21 mouse cellular contexts compared by ENCODE assay signal in genomic region chr2:167482681-167483080, GRCm38 (mm10). TPM values are rescaled to one million over a fixed set of nuclear protein-coding genes. Genes with fewer than 3 reads are reported as not detected.
DNase-seq lines count a peak whose midpoint lies in the region; ATAC-seq and TF ChIP-seq lines count a peak whose summit lies in the region.
"Had no signal": no experiment of that assay in that cellular context is flagged by ENCODE, and none has a peak within 500 bp of the region (broad histone marks: within the 10 kb centered on the region; RNA-seq: fewer than 3 reads in every experiment).

No protein-coding gene starts in this region.

- TF ChIP-seq CTCF in midbrain, postnatal 0 days (IDR thresholded peaks at IDR 0.05): no peak
- TF ChIP-seq CTCF in stomach, postnatal 0 days (IDR thresholded peaks at IDR 0.05; ENCODE audit: low read depth): no peak

- no peaks in the 10 kb centered on the region for H3K4me1 ChIP-seq in midbrain, postnatal 0 days (ENCODE audit: insufficient read depth, low read length)
- H3K4me1 ChIP-seq in midbrain, embryonic 15.5 days: 0 out of 2 replicates have a peak, but pooled peaks cover 3% of the 10 kb centered on the region
- H3K4me1 ChIP-seq in stomach, postnatal 0 days (replicated peaks; ENCODE audit: control insufficient read depth, insufficient read depth): no peaks in the 10 kb centered on the region
- H3K4me1 ChIP-seq in midbrain, embryonic 10.5 days: no peaks in the 10 kb centered on the region
- H3K4me1 ChIP-seq: lung, embryonic 15.5 days had no signal

- DNase-seq in cerebellum, adult 9-10 months: peak; percentile 76
- DNase-seq in midbrain, postnatal 0 days (ENCODE audit: low spot score): peak; percentile 45
- DNase-seq in cerebellum, postnatal 14 days: peak; percentile 70 to 79
- no peak for DNase-seq in stomach, postnatal 0 days (ENCODE audit: low spot score)
- no peak for DNase-seq in midbrain, embryonic 10.5 days (ENCODE audit: low spot score)
- DNase-seq: adrenal gland, postnatal 25 days; gastrocnemius, postnatal 36 days; heart, postnatal 14 days; lung, postnatal 36 days; midbrain, embryonic 14.5 days had no signal

- WGBS in midbrain, postnatal 0 days: 83% methylated on average over 4 of the region's 4 CpGs
- WGBS in midbrain, embryonic 15.5 days: 83% methylated on average over 4 of the region's 4 CpGs
- 79% methylated on average over 4 of the region's 4 CpGs for WGBS in stomach, postnatal 0 days
- 93% methylated on average over 4 of the region's 4 CpGs for WGBS in midbrain, embryonic 10.5 days

- H3K4me2 ChIP-seq in midbrain, postnatal 0 days (ENCODE audit: low read depth, low read length, poor library complexity, severe bottlenecking): no peak overlapping the region
- no peak overlapping the region for H3K4me2 ChIP-seq in midbrain, embryonic 15.5 days
- no peak overlapping the region for H3K4me2 ChIP-seq in stomach, postnatal 0 days (replicated peaks; ENCODE audit: low read depth)
- H3K4me2 ChIP-seq: forebrain, embryonic 13.5 days; heart, embryonic 13.5 days; limb, embryonic 15.5 days; liver, embryonic 15.5 days; lung, embryonic 15.5 days; neural tube, embryonic 13.5 days had no signal

- no peak overlapping the region for H3K27ac ChIP-seq in midbrain, postnatal 0 days (ENCODE audit: low read depth, low read length)
- H3K27ac ChIP-seq in midbrain, embryonic 15.5 days: no peak overlapping the region
- no peak overlapping the region for H3K27ac ChIP-seq in stomach, postnatal 0 days (replicated peaks)
- H3K27ac ChIP-seq in midbrain, embryonic 10.5 days (replicated peaks): no peak overlapping the region
- H3K27ac ChIP-seq: forebrain, embryonic 13.5 days; heart, adult 2 months; heart, embryonic 13.5 days; limb, embryonic 15.5 days; liver, embryonic 15.5 days; lung, embryonic 15.5 days; neural tube, embryonic 13.5 days had no signal

- ATAC-seq in cerebellum, adult (ENCODE audit: insufficient number of reproducible peaks, low FRiP score, low TSS enrichment): no peak
- ATAC-seq in midbrain, postnatal 0 days (ENCODE audit: low FRiP score): no peak
- no peak for ATAC-seq in midbrain, embryonic 15.5 days (replicated peaks)
- no peak for ATAC-seq in stomach, postnatal 0 days (ENCODE audit: low FRiP score, low TSS enrichment)
- ATAC-seq: forebrain, embryonic 13.5 days had no signal

- peaks cover 28% of the 10 kb centered on the region for H3K36me3 ChIP-seq in midbrain, postnatal 0 days (ENCODE audit: insufficient read depth, low read length)
- H3K36me3 ChIP-seq in midbrain, embryonic 15.5 days (replicated peaks): peaks cover 21% of the 10 kb centered on the region
- peaks cover 12% of the 10 kb centered on the region for H3K36me3 ChIP-seq in stomach, postnatal 0 days (ENCODE audit: control insufficient read depth, insufficient read depth, low read length)
- peaks cover 60% of the 10 kb centered on the region for H3K36me3 ChIP-seq in midbrain, embryonic 10.5 days

- TF ChIP-seq EP300 in stomach, postnatal 0 days (optimal IDR thresholded peaks at IDR 0.05): no peak

- H3K4me3 ChIP-seq in midbrain, postnatal 0 days (ENCODE audit: low read depth, low read length): no peak overlapping the region
- H3K4me3 ChIP-seq in midbrain, embryonic 15.5 days: no peak overlapping the region
- H3K4me3 ChIP-seq in stomach, postnatal 0 days (ENCODE audit: low read depth, low read length): no peak overlapping the region
- H3K4me3 ChIP-seq in midbrain, embryonic 10.5 days: no peak overlapping the region
- H3K4me3 ChIP-seq: forebrain, embryonic 13.5 days; heart, adult 2 months; heart, embryonic 13.5 days; limb, embryonic 15.5 days; liver, embryonic 15.5 days; lung, embryonic 15.5 days; myocyte; neural tube, embryonic 13.5 days had no signal

- H3K9ac ChIP-seq in midbrain, postnatal 0 days (replicated peaks; ENCODE audit: low read length, poor library complexity, severe bottlenecking): no peak overlapping the region
- no peak overlapping the region for H3K9ac ChIP-seq in midbrain, embryonic 15.5 days
- no peak overlapping the region for H3K9ac ChIP-seq in stomach, postnatal 0 days (ENCODE audit: low read length)
- H3K9ac ChIP-seq: forebrain, embryonic 13.5 days; heart, embryonic 13.5 days; limb, embryonic 15.5 days; liver, embryonic 15.5 days; lung, embryonic 15.5 days; neural tube, embryonic 13.5 days had no signal

- no peaks in the 10 kb centered on the region for H3K27me3 ChIP-seq in midbrain, postnatal 0 days (ENCODE audit: insufficient read depth, low read length)
- H3K27me3 ChIP-seq in midbrain, embryonic 15.5 days (replicated peaks): no peaks in the 10 kb centered on the region
- no peaks in the 10 kb centered on the region for H3K27me3 ChIP-seq in stomach, postnatal 0 days (ENCODE audit: control insufficient read depth, insufficient read depth, low read length)
- H3K27me3 ChIP-seq in midbrain, embryonic 10.5 days (ENCODE audit: low read depth, poor library complexity, severe bottlenecking): no peaks in the 10 kb centered on the region
- H3K27me3 ChIP-seq: forebrain, embryonic 13.5 days; heart, embryonic 13.5 days; limb, embryonic 15.5 days; liver, embryonic 15.5 days; lung, embryonic 15.5 days; megakaryocyte, embryonic 14.5 days; neural tube, embryonic 13.5 days had no signal

- no peaks in the 10 kb centered on the region for H3K9me3 ChIP-seq in midbrain, postnatal 0 days (ENCODE audit: low read length)
- H3K9me3 ChIP-seq in midbrain, embryonic 15.5 days: no peaks in the 10 kb centered on the region
- no peaks in the 10 kb centered on the region for H3K9me3 ChIP-seq in stomach, postnatal 0 days (ENCODE audit: control insufficient read depth, low read length)
- H3K9me3 ChIP-seq in midbrain, embryonic 10.5 days (replicated peaks): no peaks in the 10 kb centered on the region
- H3K9me3 ChIP-seq: forebrain, embryonic 13.5 days; heart, embryonic 13.5 days; limb, embryonic 15.5 days; liver, embryonic 15.5 days; lung, embryonic 15.5 days; megakaryocyte, embryonic 14.5 days; neural tube, embryonic 13.5 days had no signal

RNA-seq across cellular contexts. Expression of gene Rnf114, which starts 9.8 kb away (rescaled TPM):
- total RNA-seq in midbrain, postnatal 0 days (2014; rRNA removed): 78.2 and 83.4 TPM in 2 replicates
- 84.2 and 84.9 TPM in 2 replicates for polyA plus RNA-seq in midbrain, postnatal 0 days (2015; fragmentation: Nextera tagmentation; extraction: Ambion mirVana)
- polyA plus RNA-seq in midbrain, embryonic 15.5 days (2015; fragmentation: Nextera tagmentation; extraction: Ambion mirVana): 131 and 140 TPM in 2 replicates
- polyA plus RNA-seq in stomach, postnatal 0 days (2015; fragmentation: Nextera tagmentation; extraction: Ambion mirVana): 44.6 and 47.6 TPM in 2 replicates
- 139 and 154 TPM in 2 replicates for polyA plus RNA-seq in midbrain, embryonic 10.5 days (2016; fragmentation: Nextera tagmentation; extraction: Ambion mirVana)

RNA-seq across cellular contexts. Expression of gene Spata2, which starts 10.0 kb away (rescaled TPM):
- total RNA-seq in midbrain, postnatal 0 days (2014; rRNA removed): 39.2 and 41.5 TPM in 2 replicates
- polyA plus RNA-seq in midbrain, postnatal 0 days (2015; fragmentation: Nextera tagmentation; extraction: Ambion mirVana): 27.6 and 29.9 TPM in 2 replicates
- 34.3 and 34.7 TPM in 2 replicates for polyA plus RNA-seq in midbrain, embryonic 15.5 days (2015; fragmentation: Nextera tagmentation; extraction: Ambion mirVana)
- 9.4 and 11.3 TPM in 2 replicates for polyA plus RNA-seq in stomach, postnatal 0 days (2015; fragmentation: Nextera tagmentation; extraction: Ambion mirVana)
- polyA plus RNA-seq in midbrain, embryonic 10.5 days (2016; fragmentation: Nextera tagmentation; extraction: Ambion mirVana): 19.1 and 23.5 TPM in 2 replicates

RNA-seq across cellular contexts. Expression of gene Snai1, which starts 55.3 kb away (rescaled TPM):
- total RNA-seq in midbrain, postnatal 0 days (2014; rRNA removed): 0.28 and 0.71 TPM in 2 replicates
- polyA plus RNA-seq in midbrain, postnatal 0 days (2015; fragmentation: Nextera tagmentation; extraction: Ambion mirVana): 3.8 and 5.1 TPM in 2 replicates
- 5.1 and 6.4 TPM in 2 replicates for polyA plus RNA-seq in midbrain, embryonic 15.5 days (2015; fragmentation: Nextera tagmentation; extraction: Ambion mirVana)
- 6.9 and 8.3 TPM in 2 replicates for polyA plus RNA-seq in stomach, postnatal 0 days (2015; fragmentation: Nextera tagmentation; extraction: Ambion mirVana)
- polyA plus RNA-seq in midbrain, embryonic 10.5 days (2016; fragmentation: Nextera tagmentation; extraction: Ambion mirVana): 30.0 and 36.1 TPM in 2 replicates

Comparison
In these comparisons a context has a peak if more than half of its experiments do, and no peak if none do; other contexts are left out.
1. DNase-seq: peak in cerebellum, adult 9-10 months (single experiment), midbrain, postnatal 0 days (single experiment) and cerebellum, postnatal 14 days (2 of 2); none in stomach, postnatal 0 days (single experiment) and midbrain, embryonic 10.5 days (single experiment).